In the genomic region with DNA sequence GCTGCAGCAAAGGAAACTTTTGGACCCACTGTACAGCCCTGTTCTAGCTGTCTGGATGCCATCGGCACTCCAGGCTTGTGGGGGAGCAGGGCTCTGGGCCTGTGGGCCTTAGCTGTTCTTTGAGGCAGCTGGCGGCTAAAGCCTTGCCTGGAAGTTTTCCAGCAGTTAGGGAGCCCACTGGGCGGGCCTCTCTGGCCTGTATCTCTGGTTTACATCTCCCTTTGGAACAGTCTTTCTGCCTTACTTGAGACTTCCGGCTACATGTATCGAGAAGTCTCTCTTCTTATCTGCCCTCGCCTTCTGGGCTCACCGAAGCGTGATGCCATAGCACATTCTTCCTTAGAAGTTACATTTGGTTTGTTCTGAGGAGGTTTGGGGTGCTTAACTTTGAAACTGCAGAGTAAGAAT, we compare ENCODE assay signal across 8 mouse cellular contexts.
DNase-seq lines count a peak whose midpoint lies in the region; ATAC-seq lines count a peak whose summit lies in the region.

No protein-coding gene starts in this region.

- H3K4me3 ChIP-seq in midbrain, embryonic 10.5 days = no peak overlapping the region
- H3K4me3 ChIP-seq in midbrain, embryonic 11.5 days (ENCODE audit: low read depth, low read length) = no peak overlapping the region

- ATAC-seq in cerebellum, adult (ENCODE audit: insufficient number of reproducible peaks, low FRiP score, low TSS enrichment) = no peak
- ATAC-seq in midbrain, embryonic 11.5 days (ENCODE audit: low FRiP score) = no peak

- H3K36me3 ChIP-seq in midbrain, embryonic 10.5 days = no peaks in the 10 kb centered on the region
- no peaks in the 10 kb centered on the region for H3K36me3 ChIP-seq in midbrain, embryonic 11.5 days (ENCODE audit: control insufficient read depth, insufficient read depth, low read length)

- H3K27ac ChIP-seq in midbrain, embryonic 10.5 days (replicated peaks) = peak overlapping the region; percentile 43; the same call in 1 of the 2 replicates
- H3K27ac ChIP-seq in midbrain, embryonic 11.5 days (ENCODE audit: low read depth, low read length) = no peak overlapping the region

- no peak overlapping the region for H3K4me2 ChIP-seq in midbrain, embryonic 11.5 days

- no peaks in the 10 kb centered on the region for H3K9me3 ChIP-seq in midbrain, embryonic 10.5 days (replicated peaks)
- no peaks in the 10 kb centered on the region; the same call in 1 of the 2 replicates for H3K9me3 ChIP-seq in midbrain, embryonic 11.5 days (ENCODE audit: control insufficient read depth, low read length)

- peaks cover 19% of the 10 kb centered on the region for H3K4me1 ChIP-seq in midbrain, embryonic 10.5 days
- peaks cover 10% of the 10 kb centered on the region for H3K4me1 ChIP-seq in midbrain, embryonic 11.5 days (ENCODE audit: control insufficient read depth, insufficient read depth, low read length)

- H3K9ac ChIP-seq in midbrain, embryonic 11.5 days (ENCODE audit: low read length) = no peak overlapping the region

- H3K27me3 ChIP-seq in midbrain, embryonic 10.5 days (ENCODE audit: low read depth, poor library complexity, severe bottlenecking) = no peaks in the 10 kb centered on the region
- H3K27me3 ChIP-seq in midbrain, embryonic 11.5 days (ENCODE audit: control insufficient read depth, insufficient read depth, low read length) = no peaks in the 10 kb centered on the region

- WGBS in midbrain, embryonic 10.5 days = 81% methylated on average over 8 of the region's 8 CpGs
- 76% methylated on average over 8 of the region's 8 CpGs for WGBS in midbrain, embryonic 11.5 days

- peak; percentile 32 for DNase-seq in cerebellum, adult 11 months
- no peak for DNase-seq in midbrain, embryonic 10.5 days (ENCODE audit: low spot score)
- no peak for DNase-seq in midbrain, embryonic 11.5 days (ENCODE audit: low spot score, missing footprints)
- peak; percentile 59 to 74 for DNase-seq in kidney, postnatal 4 days
- DNase-seq in ovary, postnatal 36 days (ENCODE audit: low spot score) = peak; percentile 54
- DNase-seq in frontal cortex, postnatal 14 days (ENCODE audit: low spot score in 2 of 2) = no peak
- no peak for DNase-seq in MN1 (ENCODE audit: low spot score)

Comparison
In these comparisons a context has a peak if more than half of its experiments do, and no peak if none do; other contexts are left out.
1. DNase-seq: peak in cerebellum, adult 11 months (single experiment), kidney, postnatal 4 days (2 of 2) and ovary, postnatal 36 days (single experiment); none in midbrain, embryonic 10.5 days (single experiment), midbrain, embryonic 11.5 days (single experiment), frontal cortex, postnatal 14 days (0 of 2) and MN1 (single experiment).